Mouse (Mus musculus): ENCODE measurements around the gene Grid2. TPM values are rescaled to one million over a fixed set of nuclear protein-coding genes. Genes with fewer than 3 reads are reported as not detected.

The Grid2 gene
- polyA plus RNA-seq, 1 experiment from 2014 or later: 17.9 TPM

DNA sequence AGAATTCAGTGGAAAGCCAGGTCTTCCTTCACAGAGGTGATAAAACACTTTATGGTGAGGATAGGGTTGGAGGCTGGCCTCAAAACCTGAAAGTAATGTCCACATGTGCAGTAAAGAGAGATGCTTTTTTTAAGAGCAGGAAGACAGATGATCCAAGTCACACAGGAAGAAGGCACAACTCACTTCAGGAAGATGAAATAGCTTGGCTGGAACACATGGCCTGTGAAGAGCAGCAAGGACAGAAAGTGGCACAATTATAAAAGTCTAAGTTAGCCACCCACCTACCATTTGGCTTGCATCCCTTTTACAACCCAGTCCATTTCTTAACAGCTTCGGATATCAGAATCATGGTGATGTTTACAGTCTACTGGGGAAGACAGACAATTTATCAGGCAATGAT is 1423.1 kb downstream of the Grid2 start:
- WGBS: 74% methylated on average over 1 of the region's 1 CpGs
- Histone ChIP-seq H3K9me3 (ENCODE audit: control insufficient read depth, low read length) (no peaks in the 10 kb centered on the region), H3K36me3 (ENCODE audit: control insufficient read depth, insufficient read depth, low read length) (no peaks in the 10 kb centered on the region)

DNA sequence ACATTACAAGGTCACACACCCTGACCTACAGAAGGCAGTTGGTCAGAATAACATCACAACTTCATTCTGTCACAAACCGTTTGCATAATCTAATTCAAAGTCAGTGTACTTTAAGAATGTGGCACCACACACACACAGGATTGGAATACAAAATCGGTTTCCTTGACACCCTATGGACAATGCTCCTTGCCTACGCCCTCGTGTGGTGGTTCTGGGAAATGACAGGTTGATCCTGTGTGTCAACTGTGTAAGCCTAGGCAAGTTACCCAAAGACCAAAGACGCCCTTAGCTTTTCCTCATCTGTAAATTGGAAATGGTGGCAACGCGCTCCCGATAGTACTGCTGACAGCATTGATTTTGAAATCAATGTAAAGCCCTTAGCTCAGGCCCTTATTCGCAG is 1428.3 kb downstream of the Grid2 start:
- H3K36me3 ChIP-seq (ENCODE audit: control insufficient read depth, insufficient read depth, low read length): no peaks in the 10 kb centered on the region
- H3K9me3 ChIP-seq (ENCODE audit: control insufficient read depth, low read length): no peaks in the 10 kb centered on the region
- no peak overlapping the region for H3K9ac ChIP-seq (ENCODE audit: low read depth, low read length)
- peak; percentile 46; the same call in 1 of the 2 replicates for ATAC-seq
- H3K4me2 ChIP-seq (ENCODE audit: low read length): no peak overlapping the region
- H3K4me1 ChIP-seq (ENCODE audit: control insufficient read depth, insufficient read depth, low read depth, low read length): peaks cover 10% of the 10 kb centered on the region
- WGBS: 33% methylated on average over 9 of the region's 9 CpGs
- no peaks in the 10 kb centered on the region; the same call in none of the 2 replicates for H3K27me3 ChIP-seq (replicated peaks; ENCODE audit: control insufficient read depth, insufficient read depth, low read length)
- H3K27ac ChIP-seq (ENCODE audit: low read depth, low read length): no peak overlapping the region
- H3K4me3 ChIP-seq (ENCODE audit: low read length): no peak overlapping the region

More for the DNA sequence above, 1423.1 kb downstream of the Grid2 start:
- no peaks in the 10 kb centered on the region for H3K4me1 ChIP-seq (ENCODE audit: control insufficient read depth, insufficient read depth, low read depth, low read length)
- no peak for ATAC-seq
- H3K9ac ChIP-seq (ENCODE audit: low read depth, low read length): no peak overlapping the region
- no peak overlapping the region for H3K27ac ChIP-seq (ENCODE audit: low read depth, low read length)
- no peaks in the 10 kb centered on the region for H3K27me3 ChIP-seq (replicated peaks; ENCODE audit: control insufficient read depth, insufficient read depth, low read length)
- H3K4me3 ChIP-seq (ENCODE audit: low read length): no peak overlapping the region
- H3K4me2 ChIP-seq (ENCODE audit: low read length): no peak overlapping the region

DNA sequence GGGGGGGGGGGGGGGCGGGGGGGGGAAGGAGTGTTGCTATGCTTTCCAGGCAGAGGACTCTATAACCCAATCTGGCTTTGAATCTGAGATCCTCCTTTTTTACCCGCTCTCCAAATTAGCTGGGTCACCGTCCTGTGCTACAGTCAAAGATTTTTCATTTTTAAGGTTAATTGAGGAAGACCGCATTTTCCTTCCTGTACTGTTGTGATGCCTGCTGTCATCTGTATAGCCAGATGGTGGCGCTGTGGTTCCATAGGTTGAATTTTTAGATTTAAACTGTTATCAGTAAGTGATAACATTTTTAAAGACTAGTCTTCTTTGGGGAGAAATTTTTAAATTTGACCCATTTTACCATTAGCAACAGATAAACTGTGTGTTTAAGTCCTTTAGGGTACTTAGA is 1429.3 kb downstream of the Grid2 start:
- Histone ChIP-seq H3K4me2 (ENCODE audit: low read length) (peak overlapping the region; percentile 51), H3K36me3 (ENCODE audit: control insufficient read depth, insufficient read depth, low read length) (no peaks in the 10 kb centered on the region), H3K9ac (ENCODE audit: low read depth, low read length) (0 out of 2 replicates have a peak overlapping the region, but pooled peaks have one; percentile 29), H3K27me3 (replicated peaks; ENCODE audit: control insufficient read depth, insufficient read depth, low read length) (peaks cover 1% of the 10 kb centered on the region), H3K4me3 (ENCODE audit: low read length) (no peak overlapping the region), H3K27ac (ENCODE audit: low read depth, low read length) (no peak overlapping the region), H3K4me1 (ENCODE audit: control insufficient read depth, insufficient read depth, low read depth, low read length) (peaks cover 10% of the 10 kb centered on the region), H3K9me3 (ENCODE audit: control insufficient read depth, low read length) (no peaks in the 10 kb centered on the region)
- peak; percentile 31 for ATAC-seq
- WGBS: 3% methylated on average over 4 of the region's 5 CpGs

DNA sequence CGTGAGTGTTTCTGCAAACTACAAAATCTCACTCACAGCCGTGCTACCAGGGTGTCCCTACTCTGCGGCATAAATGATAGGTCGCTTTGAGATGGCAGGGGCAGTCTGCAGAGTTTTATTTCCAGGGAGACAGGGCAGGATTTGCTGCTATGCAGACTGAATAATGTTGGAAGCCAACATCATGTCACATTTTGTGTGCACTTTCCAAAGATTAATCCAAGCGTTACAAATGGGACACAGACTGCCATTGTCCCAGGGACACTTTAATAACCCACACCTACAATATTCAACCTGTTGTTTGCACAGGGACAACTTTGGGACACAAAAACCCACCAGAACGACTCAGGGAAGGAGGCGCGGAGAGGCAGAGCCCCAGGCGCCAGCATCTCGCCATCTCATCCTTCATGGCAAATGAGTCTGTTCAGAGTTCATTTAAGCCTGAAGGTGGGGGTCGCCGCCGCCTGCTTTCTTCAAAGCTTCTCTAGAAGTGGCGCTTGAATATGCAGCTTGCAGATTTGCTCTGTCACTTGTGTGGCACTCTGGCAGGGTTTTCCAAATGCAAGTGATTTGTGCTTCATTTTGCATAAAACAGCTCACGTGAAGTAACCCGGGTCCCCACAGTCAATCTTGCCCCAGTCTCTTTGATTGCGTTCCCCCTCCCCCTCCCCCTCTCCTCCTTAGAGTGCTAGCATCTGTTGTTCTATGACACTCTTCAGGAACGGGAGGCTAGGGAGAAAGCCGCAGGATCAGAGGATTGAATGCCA is 1432.7 kb downstream of the Grid2 start:
- Histone ChIP-seq H3K4me3 (ENCODE audit: low read length) (peak overlapping the region; percentile 5), H3K36me3 (ENCODE audit: control insufficient read depth, insufficient read depth, low read length) (no peaks in the 10 kb centered on the region), H3K4me1 (ENCODE audit: control insufficient read depth, insufficient read depth, low read depth, low read length) (peaks cover 10% of the 10 kb centered on the region), H3K9me3 (ENCODE audit: control insufficient read depth, low read length) (no peaks in the 10 kb centered on the region), H3K4me2 (ENCODE audit: low read length) (peak overlapping the region; percentile 51), H3K27ac (ENCODE audit: low read depth, low read length) (peak overlapping the region; percentile 31; the same call in 1 of the 2 replicates), H3K27me3 (replicated peaks; ENCODE audit: control insufficient read depth, insufficient read depth, low read length) (peaks cover 10% of the 10 kb centered on the region), H3K9ac (ENCODE audit: low read depth, low read length) (0 out of 2 replicates have a peak overlapping the region, but pooled peaks have one; percentile 10)
- WGBS: 3% methylated on average over 19 of the region's 19 CpGs
- ATAC-seq: peak; percentile 57

DNA sequence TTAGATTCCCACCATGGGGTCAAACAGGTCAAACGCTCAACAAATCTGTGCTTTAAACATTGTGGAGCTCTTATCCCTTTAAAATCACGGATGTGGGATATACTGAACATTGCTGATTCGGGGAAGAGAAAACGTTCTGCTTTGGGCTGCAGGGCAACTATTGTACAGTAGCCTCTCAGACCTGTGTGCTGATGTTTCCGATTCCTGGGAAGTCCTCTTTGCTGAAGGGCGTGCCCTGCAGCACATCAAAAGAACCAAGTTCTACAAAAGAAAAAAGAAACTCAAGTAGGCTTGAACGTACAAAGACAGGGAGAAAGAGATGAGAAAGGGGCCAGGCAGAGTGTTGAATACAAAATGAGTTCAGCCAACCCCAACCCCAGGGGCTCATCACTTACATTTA is 1439.0 kb downstream of the Grid2 start:
- WGBS: 23% methylated on average over 7 of the region's 7 CpGs
- no peak for ATAC-seq
- Histone ChIP-seq H3K9me3 (ENCODE audit: control insufficient read depth, low read length) (no peaks in the 10 kb centered on the region), H3K4me1 (ENCODE audit: control insufficient read depth, insufficient read depth, low read depth, low read length) (no peaks in the 10 kb centered on the region), H3K36me3 (ENCODE audit: control insufficient read depth, insufficient read depth, low read length) (no peaks in the 10 kb centered on the region), H3K4me2 (ENCODE audit: low read length) (no peak overlapping the region), H3K27me3 (replicated peaks; ENCODE audit: control insufficient read depth, insufficient read depth, low read length) (peaks cover 10% of the 10 kb centered on the region), H3K27ac (ENCODE audit: low read depth, low read length) (no peak overlapping the region), H3K9ac (ENCODE audit: low read depth, low read length) (no peak overlapping the region), H3K4me3 (ENCODE audit: low read length) (no peak overlapping the region)

DNA sequence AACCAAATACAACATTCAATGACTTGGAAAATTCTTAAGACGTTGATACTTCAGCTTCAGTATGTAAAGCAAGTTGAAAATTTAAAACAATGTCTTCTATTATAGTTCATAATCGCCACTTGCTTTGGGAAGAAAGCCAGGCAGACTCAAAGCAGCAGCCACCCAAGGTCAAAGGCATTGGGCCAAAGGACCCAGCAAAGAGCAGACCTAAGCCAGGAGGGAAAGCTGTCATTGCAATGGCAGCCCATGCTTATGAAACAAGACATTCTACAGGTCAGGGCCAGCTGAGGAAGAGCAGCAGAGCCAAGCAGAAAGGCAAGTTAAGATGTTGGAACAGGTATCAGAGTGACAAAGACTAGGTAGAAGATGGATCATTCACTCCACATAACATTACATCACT is 1448.0 kb downstream of the Grid2 start:
- ATAC-seq: no peak
- 83% methylated on average over 2 of the region's 2 CpGs for WGBS
- no peaks in the 10 kb centered on the region for H3K9me3 ChIP-seq (ENCODE audit: control insufficient read depth, low read length)

DNA sequence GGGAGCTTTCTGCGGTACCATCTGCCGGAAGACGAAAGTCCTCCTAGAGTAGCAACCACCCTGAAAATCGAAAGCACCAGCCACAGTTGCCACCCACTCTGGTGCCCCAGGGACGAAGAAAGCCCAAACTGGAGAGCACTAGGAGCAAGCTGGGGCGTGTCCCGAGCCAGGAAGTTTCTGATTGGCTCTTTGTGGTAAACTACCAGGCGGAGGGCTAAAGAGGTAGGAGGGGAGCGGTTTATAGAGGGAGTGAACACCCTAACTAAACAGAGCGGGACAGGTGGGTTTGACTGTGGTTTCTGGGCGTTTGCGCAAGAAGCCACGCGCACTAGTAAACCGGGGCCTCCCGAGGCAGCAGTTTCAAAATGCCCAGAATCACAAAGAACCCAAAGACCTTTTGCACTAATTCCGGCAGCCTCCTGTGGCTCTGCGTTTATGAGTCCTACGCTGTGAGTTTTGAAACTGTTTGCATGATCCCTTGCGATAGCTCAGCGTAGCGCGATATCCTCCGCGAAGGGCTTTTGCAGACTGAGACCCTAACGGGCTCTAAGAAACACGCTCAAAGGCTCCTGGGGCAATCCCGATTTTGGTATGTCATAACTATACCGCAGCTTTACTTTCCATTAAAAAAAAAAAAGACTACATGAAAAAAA is 1472.2 kb downstream of the Grid2 start:
- peaks cover 23% of the 10 kb centered on the region for H3K27me3 ChIP-seq (replicated peaks; ENCODE audit: control insufficient read depth, insufficient read depth, low read length)

More for the DNA sequence above, 1448.0 kb downstream of the Grid2 start:
- no peaks in the 10 kb centered on the region for H3K36me3 ChIP-seq (ENCODE audit: control insufficient read depth, insufficient read depth, low read length)
- H3K27ac ChIP-seq (ENCODE audit: low read depth, low read length): no peak overlapping the region
- no peak overlapping the region for H3K9ac ChIP-seq (ENCODE audit: low read depth, low read length)
- no peaks in the 10 kb centered on the region for H3K27me3 ChIP-seq (replicated peaks; ENCODE audit: control insufficient read depth, insufficient read depth, low read length)
- no peak overlapping the region for H3K4me3 ChIP-seq (ENCODE audit: low read length)
- H3K4me1 ChIP-seq (ENCODE audit: control insufficient read depth, insufficient read depth, low read depth, low read length): no peaks in the 10 kb centered on the region
- H3K4me2 ChIP-seq (ENCODE audit: low read length): no peak overlapping the region

DNA sequence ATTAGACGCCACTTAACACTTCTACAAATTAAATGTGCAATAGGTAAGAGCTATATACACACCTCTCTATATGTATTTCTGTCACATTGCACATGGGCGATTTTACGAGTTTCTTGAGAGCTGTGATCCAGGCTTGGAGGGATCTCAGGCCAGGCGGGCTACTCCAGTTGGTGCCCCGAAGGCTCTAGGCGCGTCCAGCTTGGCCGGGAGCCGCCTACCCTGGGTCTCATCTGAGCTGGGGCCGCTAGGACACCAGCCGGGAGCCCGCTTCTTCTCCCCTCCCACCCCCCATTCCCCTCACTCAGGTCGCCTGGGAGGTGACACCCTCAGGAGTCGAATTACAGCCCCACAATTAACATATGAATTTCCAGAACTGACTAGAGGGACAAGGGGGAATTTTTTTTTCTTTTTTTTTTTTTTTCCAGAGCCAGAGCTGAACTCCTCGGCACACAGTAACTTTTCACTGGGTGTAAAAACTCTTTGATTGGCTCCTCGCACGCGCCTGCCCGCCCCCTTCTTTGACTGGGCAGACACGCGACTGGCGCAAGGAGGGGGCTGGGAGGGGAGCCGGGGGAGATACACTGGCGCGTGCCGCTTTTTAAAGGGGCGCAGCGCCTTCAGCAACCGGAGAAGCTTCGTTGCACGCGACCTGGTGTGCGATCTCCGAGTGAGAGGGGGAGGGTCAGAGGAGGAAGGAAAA is 1473.0 kb downstream of the Grid2 start, which contains the start of gene Atoh1:
Atoh1 (plus strand) TSS at position 627 of the 700 bp plus-strand sequence.
- Histone ChIP-seq H3K4me1 (ENCODE audit: control insufficient read depth, insufficient read depth, low read depth, low read length) (peaks cover 19% of the 10 kb centered on the region), H3K9me3 (ENCODE audit: control insufficient read depth, low read length) (no peaks in the 10 kb centered on the region), H3K4me3 (ENCODE audit: low read length) (peak within 1 kb of the TSS; percentile 50), H3K4me2 (ENCODE audit: low read length) (peak within 1 kb of the TSS; percentile 76), H3K27me3 (replicated peaks; ENCODE audit: control insufficient read depth, insufficient read depth, low read length) (peaks cover 27% of the 10 kb centered on the region), H3K36me3 (ENCODE audit: control insufficient read depth, insufficient read depth, low read length) (no peaks in the 10 kb centered on the region), H3K9ac (ENCODE audit: low read depth, low read length) (peak within 1 kb of the TSS; percentile 57), H3K27ac (ENCODE audit: low read depth, low read length) (peak within 1 kb of the TSS; percentile 54; the same call in 1 of the 2 replicates)
- under 1% methylated on average over 34 of the region's 34 CpGs for WGBS
- peak; percentile 82 for ATAC-seq

More for the DNA sequence above, 1472.2 kb downstream of the Grid2 start:
- Histone ChIP-seq H3K9me3 (ENCODE audit: control insufficient read depth, low read length) (no peaks in the 10 kb centered on the region), H3K4me2 (ENCODE audit: low read length) (peak overlapping the region; percentile 76), H3K27ac (ENCODE audit: low read depth, low read length) (no peak overlapping the region), H3K36me3 (ENCODE audit: control insufficient read depth, insufficient read depth, low read length) (no peaks in the 10 kb centered on the region), H3K9ac (ENCODE audit: low read depth, low read length) (0 out of 2 replicates have a peak overlapping the region, but pooled peaks have one; percentile 6), H3K4me3 (ENCODE audit: low read length) (peak overlapping the region; percentile 50), H3K4me1 (ENCODE audit: control insufficient read depth, insufficient read depth, low read depth, low read length) (peaks cover 19% of the 10 kb centered on the region)
- WGBS: under 1% methylated on average over 29 of the region's 29 CpGs
- ATAC-seq: peak; percentile 66

All from hindbrain, embryonic 16.5 days (tissue).